Mouse (Mus musculus) heart, embryonic 11.5 days (tissue): Measurements from ENCODE around the gene Grb7. TPM values are rescaled to one million over a fixed set of nuclear protein-coding genes. Genes with fewer than 3 reads are reported as not detected.

Source experiments
- ATAC-seq: fragments of 200-750 bp; cut with Nextera tagmentation; replicated peaks from 2 replicates; pipeline ENCODE4 v1.8.0; 2017; ENCODE audit warnings: moderate library complexity; ENCODE audit not compliant: insufficient number of reproducible peaks, low FRiP score, low TSS enrichment
- H3K27ac ChIP-seq: fragments of 300-500 bp; sonication (generic); 2 replicates; pipeline ENCODE4 v1.5.1; 2014; ENCODE audit warnings: mild to moderate bottlenecking, low read depth, low read length
- H3K27me3 ChIP-seq: fragments of 300-500 bp; sonication (generic); 2 replicates; pipeline ENCODE4 v1.6.1; 2014; ENCODE audit warnings: mild to moderate bottlenecking, low read length, mixed read lengths; ENCODE audit not compliant: control insufficient read depth, insufficient read depth
- H3K36me3 ChIP-seq: fragments of 300-500 bp; sonication (generic); 2 replicates; pipeline ENCODE4 v1.6.1; 2014; ENCODE audit warnings: mild to moderate bottlenecking, low read length, moderate library complexity, mixed read lengths; ENCODE audit not compliant: control insufficient read depth, insufficient read depth
- H3K4me1 ChIP-seq: fragments of 300-500 bp; sonication (generic); 2 replicates; pipeline ENCODE4 v1.6.1; 2014; ENCODE audit warnings: low read length; ENCODE audit not compliant: control insufficient read depth, insufficient read depth
- H3K4me2 ChIP-seq: fragments of 300-500 bp; sonication (generic); 2 replicates; pipeline ENCODE4 v1.6.1; 2014; ENCODE audit warnings: mild to moderate bottlenecking, moderate library complexity
- H3K4me3 ChIP-seq: fragments of 300-500 bp; sonication (generic); 2 replicates; pipeline ENCODE4 v1.5.1; 2014; ENCODE audit warnings: low read depth, low read length
- H3K9ac ChIP-seq: fragments of 300-500 bp; sonication (generic); 2 replicates; pipeline ENCODE4 v1.6.1; 2014; ENCODE audit warnings: mild to moderate bottlenecking, low read depth, low read length, moderate library complexity
- H3K9me3 ChIP-seq: fragments of 300-500 bp; sonication (generic); replicated peaks from 2 replicates; pipeline ENCODE4 v1.6.1; 2016; ENCODE audit warnings: low read length; ENCODE audit not compliant: control insufficient read depth
- WGBS: fragments of 180-500 bp; shearing (Covaris S2); extraction: QIAGEN DNeasy Blood & Tissue Kit; methylation state at CpG from one replicate; pipeline ENCODE4 v1.1.7; 2014; ENCODE audit not compliant: insufficient replicate concordance; 5-methylcytosine and 5-hydroxymethylcytosine counted together
- polyA plus RNA-seq: library from polyadenylated mRNA; unstranded; fragments of >200 nt; fragmentation: Nextera tagmentation; extraction: Ambion mirVana; gene quantifications from 2 replicates; pipeline ENCODE4 v1.2.1, GENCODE M21; 2014

The Grb7 gene
- polyA plus RNA-seq, 1 experiment from 2014 or later = 2.0 TPM

- WGBS = 0% methylated on average over 39 of the region's 40 CpGs
- H3K4me1 ChIP-seq = peaks cover 56% of the 10 kb centered on the region
- ATAC-seq = 0 out of 2 replicates have a peak, but pooled peaks have one; percentile 6
Measured at GRCm38 (mm10) chr11:98412797-98413301, 33.3 kb upstream of the Grb7 start.

GRCm38 (mm10) chr11:98413731-98414130 lies 32.5 kb upstream of the Grb7 start:
- H3K9ac ChIP-seq = peak overlapping the region; percentile 97
- H3K4me2 ChIP-seq = peak overlapping the region; percentile 80

More at GRCm38 (mm10) chr11:98412797-98413301, 33.3 kb upstream of the Grb7 start:
- Histone ChIP-seq H3K9me3 (no peaks in the 10 kb centered on the region), H3K4me2 (peak overlapping the region; percentile 80), H3K27ac (peak overlapping the region; percentile 97), H3K9ac (peak overlapping the region; percentile 97), H3K36me3 (no peaks in the 10 kb centered on the region), H3K4me3 (peak overlapping the region; percentile 97), H3K27me3 (no peaks in the 10 kb centered on the region)

GRCm38 (mm10) chr11:98414162-98414561 lies 32.0 kb upstream of the Grb7 start:
- H3K36me3 ChIP-seq = no peaks in the 10 kb centered on the region
- 36% methylated on average over 2 of the region's 2 CpGs for WGBS
- no peaks in the 10 kb centered on the region for H3K27me3 ChIP-seq
- H3K4me1 ChIP-seq = peaks cover 63% of the 10 kb centered on the region
- peak overlapping the region; percentile 97 for H3K4me3 ChIP-seq
- peak overlapping the region; percentile 80 for H3K4me2 ChIP-seq
- no peak for ATAC-seq
- H3K9me3 ChIP-seq = no peaks in the 10 kb centered on the region
- H3K9ac ChIP-seq = peak overlapping the region; percentile 97
- H3K27ac ChIP-seq = no peak overlapping the region

More at GRCm38 (mm10) chr11:98413731-98414130, 32.5 kb upstream of the Grb7 start:
- 16% methylated on average over 7 of the region's 7 CpGs for WGBS
- Histone ChIP-seq H3K27me3 (no peaks in the 10 kb centered on the region), H3K27ac (no peak overlapping the region; the same call in 1 of the 2 replicates), H3K4me3 (peak overlapping the region; percentile 97), H3K9me3 (no peaks in the 10 kb centered on the region), H3K36me3 (no peaks in the 10 kb centered on the region), H3K4me1 (peaks cover 63% of the 10 kb centered on the region)
- ATAC-seq = no peak

- Histone ChIP-seq H3K4me3 (no peak overlapping the region), H3K27me3 (no peaks in the 10 kb centered on the region), H3K36me3 (peaks cover 5% of the 10 kb centered on the region), H3K4me2 (no peak overlapping the region), H3K27ac (no peak overlapping the region), H3K9ac (no peak overlapping the region), H3K4me1 (peaks cover 51% of the 10 kb centered on the region), H3K9me3 (no peaks in the 10 kb centered on the region)
- WGBS = 79% methylated on average over 1 of the region's 1 CpGs
- no peak for ATAC-seq
Measured at GRCm38 (mm10) chr11:98417074-98417473, 29.1 kb upstream of the Grb7 start.

- Histone ChIP-seq H3K4me2 (no peak overlapping the region), H3K9ac (no peak overlapping the region), H3K4me3 (no peak overlapping the region), H3K4me1 (peaks cover 51% of the 10 kb centered on the region), H3K27me3 (no peaks in the 10 kb centered on the region), H3K36me3 (peaks cover 13% of the 10 kb centered on the region), H3K27ac (no peak overlapping the region), H3K9me3 (no peaks in the 10 kb centered on the region)
- WGBS = 50% methylated on average over 6 of the region's 6 CpGs
- ATAC-seq = no peak
Measured at GRCm38 (mm10) chr11:98418273-98418672, 27.9 kb upstream of the Grb7 start.

- Histone ChIP-seq H3K4me3 (no peak overlapping the region), H3K4me1 (peaks cover 46% of the 10 kb centered on the region), H3K9me3 (no peaks in the 10 kb centered on the region), H3K9ac (0 out of 2 replicates have a peak overlapping the region, but pooled peaks have one; percentile 10), H3K27me3 (no peaks in the 10 kb centered on the region), H3K27ac (peak overlapping the region; percentile 29; the same call in 1 of the 2 replicates), H3K36me3 (peaks cover 16% of the 10 kb centered on the region), H3K4me2 (no peak overlapping the region)
- 78% methylated on average over 10 of the region's 10 CpGs for WGBS
- no peak for ATAC-seq
Measured at GRCm38 (mm10) chr11:98418939-98419547, 27.2 kb upstream of the Grb7 start.

GRCm38 (mm10) chr11:98426592-98426991 lies 19.6 kb upstream of the Grb7 start:
- H3K9ac ChIP-seq = no peak overlapping the region
- H3K4me2 ChIP-seq = no peak overlapping the region
- peaks cover 54% of the 10 kb centered on the region for H3K36me3 ChIP-seq
- 87% methylated on average over 7 of the region's 7 CpGs for WGBS
- ATAC-seq = no peak
- H3K4me1 ChIP-seq = no peaks in the 10 kb centered on the region
- no peaks in the 10 kb centered on the region for H3K9me3 ChIP-seq
- H3K27me3 ChIP-seq = no peaks in the 10 kb centered on the region
- H3K27ac ChIP-seq = no peak overlapping the region
- no peak overlapping the region for H3K4me3 ChIP-seq

- Histone ChIP-seq H3K4me2 (no peak overlapping the region), H3K27ac (no peak overlapping the region), H3K9me3 (no peaks in the 10 kb centered on the region), H3K36me3 (peaks cover 54% of the 10 kb centered on the region), H3K4me3 (no peak overlapping the region), H3K9ac (no peak overlapping the region), H3K27me3 (no peaks in the 10 kb centered on the region), H3K4me1 (no peaks in the 10 kb centered on the region)
- ATAC-seq = no peak
- 84% methylated on average over 5 of the region's 5 CpGs for WGBS
Measured at GRCm38 (mm10) chr11:98428436-98428835, 17.8 kb upstream of the Grb7 start.
